Mouse (Mus musculus) heart, embryonic 15.5 days (tissue): ENCODE measurements around the gene Magi1. TPM values are rescaled to one million over a fixed set of nuclear protein-coding genes. Genes with fewer than 3 reads are reported as not detected.

ENCODE experiments used
- ATAC-seq: fragments of 200-750 bp; cut with Nextera tagmentation; replicated peaks from 2 replicates; pipeline ENCODE4 v1.8.0; 2017; ENCODE audit warnings: low read depth, moderate TSS enrichment; ENCODE audit not compliant: insufficient number of reproducible peaks, insufficient read depth, low FRiP score
- H3K27ac ChIP-seq: fragments of 300-500 bp; sonication (generic); 2 replicates; pipeline ENCODE4 v1.5.1; 2015; ENCODE audit warnings: mild to moderate bottlenecking, inconsistent platforms
- H3K27me3 ChIP-seq: fragments of 300-500 bp; sonication (generic); 2 replicates; pipeline ENCODE4 v1.6.1; 2015; ENCODE audit warnings: inconsistent platforms
- H3K36me3 ChIP-seq: fragments of 300-500 bp; sonication (generic); 2 replicates; pipeline ENCODE4 v1.6.1; 2015; ENCODE audit warnings: mild to moderate bottlenecking, inconsistent platforms
- H3K4me1 ChIP-seq: fragments of 300-500 bp; sonication (generic); replicated peaks from 2 replicates; pipeline ENCODE4 v1.6.1; 2015; ENCODE audit warnings: inconsistent platforms
- H3K4me2 ChIP-seq: fragments of 300-500 bp; sonication (generic); 2 replicates; pipeline ENCODE4 v1.6.1; 2015; ENCODE audit warnings: inconsistent platforms, mild to moderate bottlenecking, moderate library complexity
- H3K4me3 ChIP-seq: fragments of 300-500 bp; sonication (generic); 2 replicates; pipeline ENCODE4 v1.5.1; 2015; ENCODE audit warnings: mild to moderate bottlenecking, inconsistent platforms
- H3K9ac ChIP-seq: fragments of 300-500 bp; sonication (generic); 2 replicates; pipeline ENCODE4 v1.6.1; 2015; ENCODE audit warnings: mild to moderate bottlenecking, inconsistent platforms
- H3K9me3 ChIP-seq: fragments of 300-500 bp; sonication (generic); replicated peaks from 2 replicates; pipeline ENCODE4 v1.6.1; 2016; ENCODE audit warnings: inconsistent platforms
- WGBS: fragments of 180-500 bp; shearing (Covaris S2); methylation state at CpG from one replicate; pipeline ENCODE4 v1.1.7; 2015; ENCODE audit warnings: mixed read lengths; 5-methylcytosine and 5-hydroxymethylcytosine counted together
- polyA plus RNA-seq: library from polyadenylated mRNA; unstranded; fragments of >200 nt; fragmentation: Nextera tagmentation; extraction: Ambion mirVana; gene quantifications from 2 replicates; pipeline ENCODE4 v1.2.1, GENCODE M21; 2015

The Magi1 gene
- polyA plus RNA-seq, 1 experiment from 2014 or later = 7.5 TPM

GRCm38 (mm10) chr6:94075228-94075627, 208.5 kb downstream of the Magi1 start:
- Histone ChIP-seq H3K4me3 (no peak overlapping the region), H3K4me1 (peaks cover 48% of the 10 kb centered on the region), H3K4me2 (no peak overlapping the region), H3K36me3 (no peaks in the 10 kb centered on the region), H3K27ac (no peak overlapping the region), H3K9me3 (no peaks in the 10 kb centered on the region), H3K27me3 (no peaks in the 10 kb centered on the region), H3K9ac (no peak overlapping the region)
- no peak for ATAC-seq
- WGBS = 37% methylated on average over 8 of the region's 8 CpGs

- peaks cover 47% of the 10 kb centered on the region for H3K4me1 ChIP-seq
- no peak for ATAC-seq
- 31% methylated on average over 5 of the region's 5 CpGs for WGBS
These were observed 212.0 kb downstream of the Magi1 start for GRCm38 (mm10) chr6:94071676-94072075.

GRCm38 (mm10) chr6:94070702-94071101, 213.0 kb downstream of the Magi1 start:
- Histone ChIP-seq H3K36me3 (no peaks in the 10 kb centered on the region), H3K4me3 (no peak overlapping the region), H3K27ac (no peak overlapping the region), H3K4me1 (peaks cover 41% of the 10 kb centered on the region), H3K27me3 (no peaks in the 10 kb centered on the region), H3K9ac (no peak overlapping the region), H3K4me2 (no peak overlapping the region), H3K9me3 (no peaks in the 10 kb centered on the region)
- 60% methylated on average over 3 of the region's 3 CpGs for WGBS
- ATAC-seq = no peak

More at GRCm38 (mm10) chr6:94071676-94072075, 212.0 kb downstream of the Magi1 start:
- Histone ChIP-seq H3K36me3 (no peaks in the 10 kb centered on the region), H3K27ac (no peak overlapping the region), H3K9ac (no peak overlapping the region), H3K4me2 (no peak overlapping the region), H3K4me3 (no peak overlapping the region), H3K9me3 (no peaks in the 10 kb centered on the region), H3K27me3 (no peaks in the 10 kb centered on the region)

GRCm38 (mm10) chr6:94069421-94069820, 214.3 kb downstream of the Magi1 start:
- Histone ChIP-seq H3K4me3 (no peak overlapping the region), H3K4me2 (no peak overlapping the region), H3K27me3 (no peaks in the 10 kb centered on the region), H3K36me3 (no peaks in the 10 kb centered on the region), H3K4me1 (peaks cover 38% of the 10 kb centered on the region), H3K27ac (no peak overlapping the region), H3K9ac (no peak overlapping the region), H3K9me3 (no peaks in the 10 kb centered on the region)
- 15% methylated on average over 3 of the region's 3 CpGs for WGBS
- peak; percentile 58 for ATAC-seq

GRCm38 (mm10) chr6:94067741-94068450, 215.8 kb downstream of the Magi1 start:
- Histone ChIP-seq H3K9ac (no peak overlapping the region), H3K27ac (no peak overlapping the region), H3K4me2 (no peak overlapping the region), H3K4me3 (no peak overlapping the region), H3K27me3 (no peaks in the 10 kb centered on the region), H3K4me1 (peaks cover 47% of the 10 kb centered on the region), H3K9me3 (no peaks in the 10 kb centered on the region), H3K36me3 (no peaks in the 10 kb centered on the region)
- no peak for ATAC-seq
- WGBS = 57% methylated on average over 8 of the region's 8 CpGs

GRCm38 (mm10) chr6:94064832-94065231, 218.9 kb downstream of the Magi1 start:
- H3K9ac ChIP-seq = no peak overlapping the region
- H3K4me3 ChIP-seq = no peak overlapping the region
- H3K27ac ChIP-seq = no peak overlapping the region
- peaks cover 46% of the 10 kb centered on the region for H3K4me1 ChIP-seq
- H3K36me3 ChIP-seq = no peaks in the 10 kb centered on the region
- no peaks in the 10 kb centered on the region for H3K9me3 ChIP-seq
- ATAC-seq = no peak
- 44% methylated on average over 4 of the region's 4 CpGs for WGBS
- no peak overlapping the region for H3K4me2 ChIP-seq
- H3K27me3 ChIP-seq = no peaks in the 10 kb centered on the region

- no peak for ATAC-seq
- Histone ChIP-seq H3K9me3 (no peaks in the 10 kb centered on the region), H3K27me3 (no peaks in the 10 kb centered on the region), H3K36me3 (no peaks in the 10 kb centered on the region), H3K9ac (no peak overlapping the region), H3K4me2 (no peak overlapping the region), H3K27ac (peak overlapping the region; percentile 20), H3K4me1 (peaks cover 34% of the 10 kb centered on the region), H3K4me3 (no peak overlapping the region)
- 75% methylated on average over 4 of the region's 4 CpGs for WGBS
These were observed 220.2 kb downstream of the Magi1 start for GRCm38 (mm10) chr6:94063542-94063941.

GRCm38 (mm10) chr6:94061424-94061980, 222.2 kb downstream of the Magi1 start:
- ATAC-seq = no peak; the same call in 1 of the 2 replicates
- H3K4me3 ChIP-seq = no peak overlapping the region
- H3K27ac ChIP-seq = peak overlapping the region; percentile 32; the same call in 1 of the 2 replicates
- no peak overlapping the region for H3K9ac ChIP-seq
- no peaks in the 10 kb centered on the region for H3K36me3 ChIP-seq
- H3K4me2 ChIP-seq = no peak overlapping the region
- H3K9me3 ChIP-seq = no peaks in the 10 kb centered on the region
- peaks cover 32% of the 10 kb centered on the region for H3K4me1 ChIP-seq
- 64% methylated on average over 8 of the region's 8 CpGs for WGBS
- H3K27me3 ChIP-seq = no peaks in the 10 kb centered on the region

- Histone ChIP-seq H3K4me1 (peaks cover 32% of the 10 kb centered on the region), H3K9me3 (no peaks in the 10 kb centered on the region), H3K27ac (peak overlapping the region; percentile 32; the same call in 1 of the 2 replicates), H3K36me3 (no peaks in the 10 kb centered on the region), H3K27me3 (no peaks in the 10 kb centered on the region), H3K9ac (no peak overlapping the region), H3K4me2 (no peak overlapping the region), H3K4me3 (no peak overlapping the region)
- no peak for ATAC-seq
- 79% methylated on average over 7 of the region's 7 CpGs for WGBS
These were observed 223.0 kb downstream of the Magi1 start for GRCm38 (mm10) chr6:94060621-94061213.

GRCm38 (mm10) chr6:94059090-94059489, 224.6 kb downstream of the Magi1 start:
- Histone ChIP-seq H3K27me3 (no peaks in the 10 kb centered on the region), H3K9me3 (no peaks in the 10 kb centered on the region), H3K4me2 (no peak overlapping the region), H3K27ac (no peak overlapping the region), H3K4me3 (no peak overlapping the region), H3K4me1 (peaks cover 30% of the 10 kb centered on the region), H3K9ac (no peak overlapping the region), H3K36me3 (no peaks in the 10 kb centered on the region)
- ATAC-seq = no peak
- WGBS = 86% methylated on average over 2 of the region's 2 CpGs

GRCm38 (mm10) chr6:94053920-94054319, 229.8 kb downstream of the Magi1 start:
- Histone ChIP-seq H3K9me3 (no peaks in the 10 kb centered on the region), H3K36me3 (no peaks in the 10 kb centered on the region), H3K9ac (no peak overlapping the region), H3K27me3 (no peaks in the 10 kb centered on the region), H3K4me1 (peaks cover 10% of the 10 kb centered on the region), H3K4me2 (no peak overlapping the region), H3K27ac (no peak overlapping the region), H3K4me3 (no peak overlapping the region)
- no peak for ATAC-seq
- 30% methylated on average over 1 of the region's 1 CpGs for WGBS
